Mouse (Mus musculus) embryonic facial prominence, embryonic 14.5 days (tissue): ENCODE data around the gene Tcfl5. TPM values are rescaled to one million over a fixed set of nuclear protein-coding genes. Genes with fewer than 3 reads are reported as not detected.

Source experiments
- ATAC-seq: fragments of 200-750 bp; cut with Nextera tagmentation; 2 replicates; pipeline ENCODE4 v1.8.0; 2017; ENCODE audit warnings: low read depth, moderate number of reproducible peaks, moderate TSS enrichment
- DNase-seq: peaks from one replicate; pipeline ENCODE4 v3.0.0-alpha.2; 2015; ENCODE audit warnings: low spot score
- H3K27ac ChIP-seq: fragments of 300-500 bp; sonication (generic); replicated peaks from 2 replicates; pipeline ENCODE4 v1.5.1; 2014; ENCODE audit warnings: low read depth, mild to moderate bottlenecking, low read length, moderate library complexity
- H3K27me3 ChIP-seq: fragments of 300-500 bp; sonication (generic); replicated peaks from 2 replicates; pipeline ENCODE4 v1.6.1; 2014; ENCODE audit warnings: low read length; ENCODE audit not compliant: control insufficient read depth, insufficient read depth
- H3K36me3 ChIP-seq: fragments of 300-500 bp; sonication (generic); 2 replicates; pipeline ENCODE4 v1.6.1; 2014; ENCODE audit warnings: low read length, mixed read lengths; ENCODE audit not compliant: control insufficient read depth, insufficient read depth
- H3K4me1 ChIP-seq: fragments of 300-500 bp; sonication (generic); 2 replicates; pipeline ENCODE4 v1.6.1; 2014; ENCODE audit warnings: antibody characterized with exemption, low read length; ENCODE audit not compliant: control insufficient read depth, insufficient read depth
- H3K4me2 ChIP-seq: fragments of 300-500 bp; sonication (generic); 2 replicates; pipeline ENCODE4 v1.6.1; 2014; ENCODE audit warnings: low read depth, mild to moderate bottlenecking, low read length, moderate library complexity, mixed read lengths
- H3K4me3 ChIP-seq: fragments of 300-500 bp; sonication (generic); 2 replicates; pipeline ENCODE4 v1.5.1; 2014; ENCODE audit warnings: low read depth, mild to moderate bottlenecking, low read length
- H3K9ac ChIP-seq: fragments of 300-500 bp; sonication (generic); 2 replicates; pipeline ENCODE4 v1.6.1; 2014; ENCODE audit warnings: low read depth, mild to moderate bottlenecking, low read length, moderate library complexity, mixed read lengths
- H3K9me3 ChIP-seq: fragments of 300-500 bp; sonication (generic); 2 replicates; pipeline ENCODE4 v1.6.1; 2016; ENCODE audit warnings: low read length; ENCODE audit not compliant: control insufficient read depth
- WGBS: fragments of 180-500 bp; shearing (Covaris S2); extraction: QIAGEN DNeasy Blood & Tissue Kit; methylation state at CpG from one replicate; pipeline ENCODE4 v1.1.7; 2014; 5-methylcytosine and 5-hydroxymethylcytosine counted together
- polyA plus RNA-seq: library from polyadenylated mRNA; unstranded; fragments of >200 nt; fragmentation: Nextera tagmentation; extraction: Ambion mirVana; gene quantifications from 2 replicates; pipeline ENCODE4 v1.2.1, GENCODE M21; 2014

Tcfl5 gene
- polyA plus RNA-seq, 1 experiment from 2014 or later: 0.88 TPM

GRCm38 (mm10) chr2:180611882-180612281, 30.6 kb downstream of the Tcfl5 start:
- Histone ChIP-seq H3K9ac (no peak overlapping the region), H3K9me3 (no peaks in the 10 kb centered on the region), H3K36me3 (no peaks in the 10 kb centered on the region), H3K27me3 (no peaks in the 10 kb centered on the region), H3K4me1 (no peaks in the 10 kb centered on the region), H3K4me3 (no peak overlapping the region), H3K27ac (no peak overlapping the region; the same call in 1 of the 2 replicates), H3K4me2 (no peak overlapping the region)
- 56% methylated on average over 2 of the region's 2 CpGs for WGBS
- DNase-seq (peak; percentile 20), ATAC-seq (peak; percentile 42)

GRCm38 (mm10) chr2:180610283-180610682, 32.2 kb downstream of the Tcfl5 start:
- no peak overlapping the region for H3K9ac ChIP-seq
- H3K9me3 ChIP-seq: no peaks in the 10 kb centered on the region
- H3K4me2 ChIP-seq: no peak overlapping the region
- 72% methylated on average over 4 of the region's 4 CpGs for WGBS
- DNase-seq (no peak), ATAC-seq (no peak)
- 0 out of 2 replicates have a peak overlapping the region, but pooled peaks have one; percentile 10 for H3K27ac ChIP-seq
- no peaks in the 10 kb centered on the region for H3K27me3 ChIP-seq
- no peaks in the 10 kb centered on the region for H3K4me1 ChIP-seq
- no peak overlapping the region for H3K4me3 ChIP-seq
- no peaks in the 10 kb centered on the region; the same call in 1 of the 2 replicates for H3K36me3 ChIP-seq

GRCm38 (mm10) chr2:180604781-180605180, 37.7 kb downstream of the Tcfl5 start:
- Histone ChIP-seq H3K9me3 (no peaks in the 10 kb centered on the region), H3K27ac (peak overlapping the region; percentile 50), H3K9ac (no peak overlapping the region), H3K27me3 (no peaks in the 10 kb centered on the region), H3K4me3 (no peak overlapping the region), H3K4me1 (peaks cover 7% of the 10 kb centered on the region), H3K4me2 (no peak overlapping the region), H3K36me3 (no peaks in the 10 kb centered on the region; the same call in 1 of the 2 replicates)
- 43% methylated on average over 6 of the region's 6 CpGs for WGBS
- ATAC-seq (peak; percentile 69), DNase-seq (peak; percentile 72)

- no peaks in the 10 kb centered on the region; the same call in 1 of the 2 replicates for H3K36me3 ChIP-seq
- peak overlapping the region; percentile 86 for H3K27ac ChIP-seq
- H3K4me2 ChIP-seq: peak overlapping the region; percentile 59
- peak overlapping the region; percentile 61 for H3K9ac ChIP-seq
- no peaks in the 10 kb centered on the region for H3K9me3 ChIP-seq
- 0 out of 2 replicates have a peak, but pooled peaks cover 5% of the 10 kb centered on the region for H3K27me3 ChIP-seq
- DNase-seq: peak; percentile 61
- H3K4me1 ChIP-seq: peaks cover 20% of the 10 kb centered on the region
- ATAC-seq: no peak; the same call in 1 of the 2 replicates
- 10% methylated on average over 8 of the region's 9 CpGs for WGBS
- peak overlapping the region; percentile 42 for H3K4me3 ChIP-seq
These were observed 41.9 kb downstream of the Tcfl5 start for GRCm38 (mm10) chr2:180600569-180601021.

GRCm38 (mm10) chr2:180598157-180598705, 44.3 kb downstream of the Tcfl5 start:
- Histone ChIP-seq H3K4me2 (peak overlapping the region; percentile 59), H3K27me3 (0 out of 2 replicates have a peak, but pooled peaks cover 5% of the 10 kb centered on the region), H3K4me3 (peak overlapping the region; percentile 42), H3K9me3 (no peaks in the 10 kb centered on the region), H3K27ac (peak overlapping the region; percentile 86), H3K9ac (peak overlapping the region; percentile 61), H3K36me3 (peaks cover 23% of the 10 kb centered on the region), H3K4me1 (peaks cover 20% of the 10 kb centered on the region)
- ATAC-seq (peak; percentile 70), DNase-seq (peak; percentile 24)
- 1% methylated on average over 33 of the region's 41 CpGs for WGBS

GRCm38 (mm10) chr2:180597490-180597889, 45.0 kb downstream of the Tcfl5 start, which contains the start of gene Col9a3:
TSS of gene Col9a3 (plus strand) at chr2:180597790.
- Histone ChIP-seq H3K9ac (peak within 1 kb of the TSS; percentile 61), H3K36me3 (peaks cover 30% of the 10 kb centered on the region), H3K4me3 (peak within 1 kb of the TSS; percentile 42), H3K4me2 (peak within 1 kb of the TSS; percentile 59), H3K4me1 (peaks cover 20% of the 10 kb centered on the region), H3K27me3 (0 out of 2 replicates have a peak, but pooled peaks cover 5% of the 10 kb centered on the region), H3K9me3 (no peaks in the 10 kb centered on the region), H3K27ac (peak within 1 kb of the TSS; percentile 86)
- WGBS: 39% methylated on average over 4 of the region's 4 CpGs
- DNase-seq (no peak), ATAC-seq (no peak)

GRCm38 (mm10) chr2:180589123-180589831, 53.2 kb downstream of the Tcfl5 start, which contains the start of gene Ogfr:
TSS of gene Ogfr (plus strand) at chr2:180589245.
- Histone ChIP-seq H3K36me3 (peaks cover 48% of the 10 kb centered on the region), H3K9ac (peak within 1 kb of the TSS; percentile 96), H3K27ac (peak within 1 kb of the TSS; percentile 92), H3K4me1 (peaks cover 6% of the 10 kb centered on the region), H3K9me3 (no peaks in the 10 kb centered on the region), H3K4me2 (peak within 1 kb of the TSS; percentile 62), H3K4me3 (peak within 1 kb of the TSS; percentile 98), H3K27me3 (no peaks in the 10 kb centered on the region)
- under 1% methylated on average over 38 of the region's 67 CpGs for WGBS
- peak; percentile 92 for DNase-seq
- ATAC-seq: peak; percentile 94

GRCm38 (mm10) chr2:180588736-180589122, 53.8 kb downstream of the Tcfl5 start:
- H3K27me3 ChIP-seq: no peaks in the 10 kb centered on the region
- peak overlapping the region; percentile 92 for H3K27ac ChIP-seq
- WGBS: 51% methylated on average over 6 of the region's 6 CpGs
- H3K36me3 ChIP-seq: peaks cover 43% of the 10 kb centered on the region
- H3K4me1 ChIP-seq: peaks cover 8% of the 10 kb centered on the region
- no peak; the same call in 1 of the 2 replicates for ATAC-seq
- peak overlapping the region; percentile 96 for H3K9ac ChIP-seq
- H3K9me3 ChIP-seq: no peaks in the 10 kb centered on the region
- peak overlapping the region; percentile 62 for H3K4me2 ChIP-seq
- DNase-seq: peak; percentile 7
- peak overlapping the region; percentile 98 for H3K4me3 ChIP-seq
